Mouse (Mus musculus) layer of hippocampus, postnatal 14 days (tissue): ENCODE measurements around the gene Usf1. TPM values are rescaled to one million over a fixed set of nuclear protein-coding genes. Genes with fewer than 3 reads are reported as not detected.

Experiments used
- DNase-seq, 2 experiments: peaks; one replicate each; pipeline ENCODE4 v3.0.0; 2021 to 2022; ENCODE audit warnings: low spot score in 2 of 2, mixed read lengths in 1 of 2
- total RNA-seq, 2 experiments: library from RNA; stranded (reverse); gene quantifications; 2 replicates each; pipeline ENCODE4 v1.2.3; 2021

The Usf1 gene
- total RNA-seq, 2 experiments from 2014 or later: 129 to 135 TPM

GRCm38 (mm10) chr1:171451001-171451400 lies 39.9 kb downstream of the Usf1 start:
- no peak for DNase-seq

- DNase-seq: no peak
Observed at GRCm38 (mm10) chr1:171452522-171452921, 41.4 kb downstream of the Usf1 start.

- DNase-seq: no peak
Observed at GRCm38 (mm10) chr1:171452923-171453322, 41.8 kb downstream of the Usf1 start.

- no peak for DNase-seq
Observed at GRCm38 (mm10) chr1:171454926-171455325, 43.8 kb downstream of the Usf1 start.

- no peak for DNase-seq
Observed at GRCm38 (mm10) chr1:171457568-171457967, 46.5 kb downstream of the Usf1 start.

GRCm38 (mm10) chr1:171459791-171460190 lies 48.7 kb downstream of the Usf1 start:
- DNase-seq: no peak

GRCm38 (mm10) chr1:171460551-171461503 lies 49.7 kb downstream of the Usf1 start:
- DNase-seq: no peak

GRCm38 (mm10) chr1:171463133-171463532 lies 52.0 kb downstream of the Usf1 start:
- no peak for DNase-seq

- DNase-seq: no peak
Observed at GRCm38 (mm10) chr1:171465749-171466412, 54.8 kb downstream of the Usf1 start.

- no peak for DNase-seq
Observed at GRCm38 (mm10) chr1:171466565-171466964, 55.5 kb downstream of the Usf1 start.

Other genes starting within 250 kb of the Usf1 start
- 10 to 100 TPM; 43.1 to 44.4 TPM for gene Pcp4l1, start 215.0 kb upstream of the Usf1 start, total RNA-seq
- gene Nr1i3, start 197.3 kb upstream of the Usf1 start, total RNA-seq: under 1 TPM in 1 of 2 experiments, not detected in 1; 0.12 TPM
- 10 to 100 TPM; 66.3 to 75.2 TPM for gene Tomm40l, start 188.8 kb upstream of the Usf1 start, total RNA-seq
- 1 to 10 TPM; 1.3 to 3.2 TPM for gene Apoa2, start 186.3 kb upstream of the Usf1 start, total RNA-seq
- gene Fcer1g, start 176.9 kb upstream of the Usf1 start, total RNA-seq: 10 to 100 TPM; 14.4 to 14.6 TPM
- 10 to 100 TPM; 31.5 to 34.6 TPM for gene Adamts4, start 160.9 kb upstream of the Usf1 start, total RNA-seq
- 100 to 1,000 TPM; 274 to 282 TPM for gene Ndufs2, start 159.9 kb upstream of the Usf1 start, total RNA-seq
- gene B4galt3, start 141.0 kb upstream of the Usf1 start, total RNA-seq: 10 to 100 TPM; 54.8 to 62.8 TPM
- gene Ppox, start 130.1 kb upstream of the Usf1 start, total RNA-seq: 10 to 100 TPM; 24.2 to 25.2 TPM
- 10 to 100 TPM; 49.2 to 53.6 TPM for gene Usp21, start 123.3 kb upstream of the Usf1 start, total RNA-seq
- 100 to 1,000 TPM; 112 TPM for gene Ufc1, start 116.3 kb upstream of the Usf1 start, total RNA-seq
- 10 to 100 TPM; 32.4 to 32.7 TPM for gene Dedd, start 82.2 kb upstream of the Usf1 start, total RNA-seq
- gene Nit1, start 65.7 kb upstream of the Usf1 start, total RNA-seq: 10 to 100 TPM; 40.5 to 41.4 TPM
- 100 to 1,000 TPM; 123 to 135 TPM for gene Pfdn2, start 65.6 kb upstream of the Usf1 start, total RNA-seq
- 1 to 10 TPM; 6.8 to 7.4 TPM for gene Klhdc9, start 50.5 kb upstream of the Usf1 start, total RNA-seq
- gene Nectin4, start 41.2 kb upstream of the Usf1 start, total RNA-seq: 1 to 10 TPM; 2.1 to 3.1 TPM
- 1 to 10 TPM; 2.1 to 2.4 TPM for gene Arhgap30, start 22.4 kb upstream of the Usf1 start, total RNA-seq
- gene Tstd1, start 7.6 kb downstream of the Usf1 start, total RNA-seq: 1 to 10 TPM; 2.6 to 2.9 TPM
- 1 to 10 TPM; 6.9 to 7.7 TPM for gene F11r, start 26.2 kb downstream of the Usf1 start, total RNA-seq
- gene Alyref2, start 92.2 kb downstream of the Usf1 start, total RNA-seq: 1 to 10 TPM; 7.5 to 8.9 TPM
- gene Itln1, start 124.0 kb downstream of the Usf1 start, total RNA-seq: not detected
- not detected for gene Cd244a, start 147.9 kb downstream of the Usf1 start, total RNA-seq
- not detected for gene Ly9, start 196.1 kb downstream of the Usf1 start, total RNA-seq
- not detected for gene Slamf7, start 241.7 kb downstream of the Usf1 start, total RNA-seq